Mouse (Mus musculus): Measurements from ENCODE around the gene Gm11541. TPM values are rescaled to one million over a fixed set of nuclear protein-coding genes. Genes with fewer than 3 reads are reported as not detected.

Gm11541 gene
- total RNA-seq, 2 experiments from 2014 or later, result not detected

Other genes with a start within 250 kb of the Gm11541 start
- gene Cacna1g, start 230.3 kb downstream of the Gm11541 start, total RNA-seq (2021), result 10 to 100 TPM; 33.4 to 41.3 TPM
- 1 to 10 TPM in 1 of 2 experiments, under 1 TPM in 1; 0.31 to 1.2 TPM for gene Spata20, start 218.3 kb downstream of the Gm11541 start, total RNA-seq (2021)
- 10 to 100 TPM; 26.5 to 26.7 TPM for gene Epn3, start 204.5 kb downstream of the Gm11541 start, total RNA-seq (2021)
- 1 to 10 TPM; 3.9 to 4.9 TPM for gene Mycbpap, start 182.8 kb downstream of the Gm11541 start, total RNA-seq (2021)
- 10 to 100 TPM in 1 of 2 experiments, 1 to 10 TPM in 1; 9.8 to 10.2 TPM for gene Rsad1, start 155.2 kb downstream of the Gm11541 start, total RNA-seq (2021)
- gene Chad, start 139.5 kb downstream of the Gm11541 start, total RNA-seq (2021), result under 1 TPM; 0.74 TPM
- gene Acsf2, start 102.6 kb downstream of the Gm11541 start, total RNA-seq (2021), result 10 to 100 TPM; 44.5 to 49.6 TPM
- gene Lrrc59, start 74.7 kb downstream of the Gm11541 start, total RNA-seq (2021), result 10 to 100 TPM; 60.0 to 63.3 TPM
- 10 to 100 TPM; 76.6 to 77.1 TPM for gene Mrpl27, start 50.7 kb downstream of the Gm11541 start, total RNA-seq (2021)
- 1 to 10 TPM; 1.7 to 1.8 TPM for gene Eme1, start 50.5 kb downstream of the Gm11541 start, total RNA-seq (2021)
- 10 to 100 TPM; 17.1 to 18.6 TPM for gene Xylt2, start 27.0 kb downstream of the Gm11541 start, total RNA-seq (2021)
- gene Cdc34b, start 37.3 kb upstream of the Gm11541 start, total RNA-seq (2021), result 1 to 10 TPM; 1.1 to 1.4 TPM
- gene Tmem92, start 78.2 kb upstream of the Gm11541 start, total RNA-seq (2021), result not detected
- gene Col1a1, start 231.7 kb upstream of the Gm11541 start, total RNA-seq (2021), result 100 to 1,000 TPM; 869 to 988 TPM

Data from heart, postnatal 10 days (tissue).